Mouse (Mus musculus) brain, embryonic 18.5 days (tissue): ENCODE results near the gene Haus5.

Source experiments
- DNase-seq: peaks from one replicate; pipeline ENCODE4 v3.0.0-alpha.2; 2012; ENCODE audit warnings: low read depth, low spot score

Haus5 gene

GRCm38 (mm10) chr7:30625530-30626384, 39.0 kb downstream of the Haus5 start, which contains the start of gene Cox6b1:
Gene Cox6b1 (minus strand): TSS chr7:30626151.
- DNase-seq, result peak; percentile 83

- DNase-seq, result no peak
Observed at GRCm38 (mm10) chr7:30619202-30619601, 45.6 kb downstream of the Haus5 start.

- no peak for DNase-seq
Observed at GRCm38 (mm10) chr7:30618658-30619057, 46.1 kb downstream of the Haus5 start.

- no peak for DNase-seq
Observed at GRCm38 (mm10) chr7:30615049-30615760, 49.6 kb downstream of the Haus5 start.

- no peak for DNase-seq
Observed at GRCm38 (mm10) chr7:30614454-30614853, 50.3 kb downstream of the Haus5 start.

GRCm38 (mm10) chr7:30613529-30614112, 51.2 kb downstream of the Haus5 start:
- DNase-seq, result no peak

- DNase-seq, result no peak
Observed at GRCm38 (mm10) chr7:30612654-30613402, 52.0 kb downstream of the Haus5 start, which contains the start of gene Upk1a. Gene Upk1a (minus strand): TSS chr7:30612847.

GRCm38 (mm10) chr7:30610043-30610442, 54.8 kb downstream of the Haus5 start:
- DNase-seq, result no peak

- DNase-seq, result no peak
Observed at GRCm38 (mm10) chr7:30608476-30608875, 56.3 kb downstream of the Haus5 start.

- DNase-seq, result no peak
Observed at GRCm38 (mm10) chr7:30607706-30608309, 57.0 kb downstream of the Haus5 start.

- no peak for DNase-seq
Observed at GRCm38 (mm10) chr7:30604944-30605343, 59.9 kb downstream of the Haus5 start.

- no peak for DNase-seq
Observed at GRCm38 (mm10) chr7:30604424-30604823, 60.4 kb downstream of the Haus5 start.
